Mouse (Mus musculus): ENCODE results near the gene Sult5a1.
A peak's percentile ranks its signal among the peaks of the same experiment; 100 is the strongest.
"Not testable (repeated sequence)": the region's sequence is repeated elsewhere in the genome, so short reads cannot be mapped to it uniquely, and the experiment has no call there.

The Sult5a1 gene

DNA sequence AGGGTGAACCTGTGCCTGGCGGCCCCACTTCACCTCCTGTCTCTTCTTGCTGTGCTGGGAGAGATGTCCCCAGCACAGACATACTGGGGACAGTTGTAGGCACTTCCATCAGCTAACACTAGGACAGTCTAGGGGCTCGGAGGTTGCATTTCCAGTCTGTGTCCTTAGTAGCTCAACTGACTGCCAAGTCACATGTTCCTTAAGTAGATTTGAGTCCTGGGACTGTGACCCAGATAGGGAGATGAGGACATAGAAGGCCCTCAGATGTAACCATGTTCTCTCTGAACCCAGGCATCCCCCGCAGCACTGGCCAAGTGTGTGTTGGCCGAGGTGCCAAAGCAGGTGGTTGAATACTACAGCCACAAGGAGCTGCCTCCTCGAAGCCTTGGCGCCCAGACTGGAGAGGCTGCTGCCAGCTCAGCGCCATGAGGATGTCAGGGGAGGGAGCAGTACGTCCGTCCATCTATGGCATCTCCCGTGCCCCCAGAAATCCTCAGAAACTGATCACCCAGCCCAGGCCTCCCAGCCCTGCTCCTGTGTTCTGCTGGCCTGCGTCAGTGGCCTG lies 23.9 kb downstream of the Sult5a1 start:
- no peak for DNase-seq

DNA sequence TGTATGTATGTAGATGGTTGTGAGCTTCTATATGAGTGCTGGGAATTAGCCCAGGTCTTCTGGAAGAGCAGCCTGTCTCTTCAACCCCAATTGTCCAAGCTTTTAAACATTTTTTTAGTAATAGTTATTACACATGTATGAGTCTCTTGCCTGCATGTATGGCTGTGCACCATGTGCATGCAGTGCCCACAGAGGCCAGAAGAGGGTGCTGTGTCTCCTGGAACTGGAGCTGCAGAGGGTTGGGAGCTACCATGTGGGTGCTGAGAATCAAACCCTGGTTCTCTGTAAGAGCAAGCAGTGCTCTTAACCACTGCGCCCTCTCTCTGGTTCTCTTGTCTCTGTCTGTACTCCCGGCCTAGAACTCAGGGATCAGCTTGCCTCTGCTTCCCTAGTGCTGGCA lies 25.2 kb downstream of the Sult5a1 start:
- DNase-seq = no peak

DNA sequence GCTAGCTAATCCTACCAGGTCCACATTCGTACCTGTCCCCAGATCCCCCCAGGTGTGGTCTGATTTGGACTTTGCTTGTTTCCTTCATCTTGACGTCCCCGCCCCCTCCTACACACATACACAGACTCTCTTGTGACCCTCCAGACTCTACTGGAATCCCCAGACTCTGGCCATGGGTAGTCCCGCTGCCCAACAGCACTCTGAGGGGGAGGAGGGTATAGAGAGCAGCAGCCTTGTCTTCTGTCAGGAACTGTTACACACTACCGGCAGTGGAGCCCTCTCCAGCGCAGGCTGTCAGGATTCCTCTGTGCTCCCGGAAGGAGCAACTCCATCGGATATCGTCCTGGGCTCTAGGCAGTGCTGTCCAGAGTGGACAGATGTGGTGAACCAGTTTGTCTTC lies 27.1 kb downstream of the Sult5a1 start:
- DNase-seq = no peak

DNA sequence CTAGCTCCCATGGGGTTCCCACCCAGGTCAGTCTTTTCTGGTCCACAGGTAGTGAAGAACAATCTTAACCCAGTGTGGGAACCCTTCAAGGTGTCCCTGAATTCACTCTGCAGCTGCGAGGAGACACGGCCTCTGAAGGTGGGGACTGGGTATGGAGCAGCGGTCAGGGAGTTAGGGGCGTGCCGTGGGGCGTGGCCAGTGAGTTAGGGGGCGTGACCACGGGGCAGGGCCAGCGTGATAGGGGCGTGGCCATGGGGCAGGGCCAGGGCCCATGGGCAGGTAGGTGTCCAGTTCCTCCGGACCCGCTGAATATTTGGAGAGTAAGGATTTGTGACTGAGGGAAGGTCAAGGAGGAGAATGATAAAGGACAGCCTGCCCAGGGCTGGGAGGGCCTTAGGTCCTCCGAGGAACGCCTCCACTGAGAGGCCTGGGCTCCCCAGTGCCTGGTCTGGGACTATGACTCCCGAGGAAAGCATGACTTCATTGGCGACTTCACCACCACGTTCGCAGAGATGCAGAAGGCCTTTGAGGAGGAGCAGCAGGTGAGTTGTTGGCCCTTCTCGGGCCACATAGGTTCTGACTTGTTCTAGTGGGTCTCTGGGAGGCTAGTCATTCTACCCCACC lies 31.8 kb downstream of the Sult5a1 start:
- peak; percentile 85 to 87 for DNase-seq

DNA sequence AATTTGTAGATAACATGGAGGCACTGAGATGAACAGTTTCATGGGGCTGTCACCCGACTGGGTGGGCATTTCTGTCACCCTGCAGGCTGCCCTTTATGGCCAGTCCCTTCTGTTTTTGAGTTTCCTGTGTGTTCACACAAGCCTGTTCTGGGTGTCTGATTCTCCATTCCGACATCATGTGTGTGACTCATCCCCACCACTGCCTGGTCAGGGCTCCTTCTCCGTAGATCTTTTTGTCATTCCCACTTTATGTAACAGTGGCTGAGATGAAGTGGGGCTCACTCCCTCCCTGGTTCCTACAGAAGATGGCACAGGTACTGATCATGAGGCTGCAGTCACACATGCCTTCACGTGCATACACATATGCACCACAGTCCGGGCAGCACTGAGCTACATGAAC lies 35.4 kb downstream of the Sult5a1 start:
- no peak for DNase-seq

DNA sequence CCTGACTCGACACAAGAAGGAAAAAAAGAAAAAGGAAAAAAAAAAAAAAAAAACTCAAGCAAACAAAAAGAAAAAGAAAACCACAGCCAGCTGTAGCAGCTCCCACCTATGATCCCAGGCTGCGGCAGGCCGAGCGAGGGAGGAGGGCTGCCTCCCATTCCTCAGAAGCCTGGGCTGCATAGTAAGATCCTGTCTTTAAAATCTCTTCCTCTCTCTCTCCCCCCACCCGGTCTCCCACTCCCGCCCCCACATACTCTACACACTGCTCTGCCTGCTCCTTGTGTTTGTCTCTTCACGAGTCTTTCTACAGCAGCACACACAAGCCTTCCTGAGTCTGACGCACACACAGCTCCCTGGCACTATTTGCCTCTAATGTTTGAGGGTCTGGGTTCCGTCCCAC lies 36.1 kb downstream of the Sult5a1 start:
- peak; percentile 66 to 72 for DNase-seq

DNA sequence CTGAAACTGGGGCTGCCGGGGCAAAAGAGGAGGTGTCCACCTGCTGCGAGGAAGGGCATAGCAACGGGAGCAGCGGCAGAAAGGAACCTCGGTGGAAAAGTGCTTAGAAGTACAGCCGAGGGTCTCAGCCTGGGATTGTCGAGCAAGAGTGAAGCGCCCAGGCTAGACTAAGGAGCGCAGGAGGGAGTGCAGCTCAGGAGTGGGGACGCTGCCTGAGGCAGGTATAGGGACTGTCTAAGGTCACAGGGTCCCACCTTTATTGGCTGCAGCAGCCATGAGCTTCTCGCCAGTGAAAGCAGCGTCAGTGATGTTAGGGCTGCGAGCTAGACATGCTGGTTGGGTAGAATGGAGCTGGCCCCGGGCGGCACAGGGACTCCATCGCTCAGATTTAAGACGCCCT lies 40.4 kb downstream of the Sult5a1 start:
- no peak for DNase-seq

DNA sequence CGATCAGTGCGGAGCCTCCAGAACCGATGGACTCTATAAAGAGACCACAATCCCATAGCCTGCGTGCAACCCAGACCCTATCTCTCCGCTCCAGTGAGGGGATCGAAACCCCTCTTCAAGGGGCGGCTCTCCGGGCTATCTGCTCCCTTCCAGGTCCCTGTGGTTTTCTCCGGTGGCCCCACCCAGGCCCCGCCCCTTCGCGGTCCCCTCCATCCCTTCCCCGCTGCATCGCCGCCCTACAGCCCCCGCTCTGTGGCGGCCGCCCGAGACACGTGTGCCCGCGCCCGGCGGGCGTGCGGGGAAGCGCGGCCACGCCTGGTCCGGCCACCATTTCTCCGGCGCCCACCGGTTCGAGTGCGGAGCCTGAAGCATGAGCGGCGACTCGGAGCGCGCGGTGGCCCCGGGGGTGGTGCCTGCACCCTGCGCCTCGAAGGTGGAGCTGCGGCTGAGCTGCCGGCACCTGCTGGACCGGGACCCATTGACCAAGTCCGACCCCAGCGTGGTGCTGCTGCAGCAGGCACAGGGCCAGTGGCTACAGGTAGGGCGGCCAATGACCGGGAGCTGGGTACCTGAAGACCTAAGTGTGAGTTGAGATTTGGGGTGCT lies 40.9 kb downstream of the Sult5a1 start, which contains the start of gene Cpne7:
Gene Cpne7, plus strand, starts transcription at position 248 of the 605 bp plus-strand sequence.
- peak; percentile 44 to 48 for DNase-seq

DNA sequence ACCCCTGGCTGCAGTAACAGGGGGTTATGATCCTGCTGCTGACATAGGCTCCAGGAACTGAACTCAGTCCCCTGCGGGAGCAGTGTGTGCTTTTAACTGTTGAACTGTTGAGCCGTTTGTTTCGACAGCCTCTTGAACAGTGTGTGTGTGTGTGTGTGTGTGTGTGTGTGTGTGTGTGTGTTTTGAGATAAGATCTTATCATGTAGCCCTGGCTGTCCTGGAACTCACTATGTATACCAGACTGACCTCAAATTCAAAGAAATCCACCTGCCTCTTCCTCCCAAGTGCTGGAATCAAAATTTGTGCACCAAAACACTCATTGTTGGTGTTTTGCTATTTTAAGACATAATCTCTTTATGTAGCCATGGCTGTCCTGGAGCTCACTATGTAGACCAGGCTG lies 43.5 kb downstream of the Sult5a1 start:
- no peak for DNase-seq

DNA sequence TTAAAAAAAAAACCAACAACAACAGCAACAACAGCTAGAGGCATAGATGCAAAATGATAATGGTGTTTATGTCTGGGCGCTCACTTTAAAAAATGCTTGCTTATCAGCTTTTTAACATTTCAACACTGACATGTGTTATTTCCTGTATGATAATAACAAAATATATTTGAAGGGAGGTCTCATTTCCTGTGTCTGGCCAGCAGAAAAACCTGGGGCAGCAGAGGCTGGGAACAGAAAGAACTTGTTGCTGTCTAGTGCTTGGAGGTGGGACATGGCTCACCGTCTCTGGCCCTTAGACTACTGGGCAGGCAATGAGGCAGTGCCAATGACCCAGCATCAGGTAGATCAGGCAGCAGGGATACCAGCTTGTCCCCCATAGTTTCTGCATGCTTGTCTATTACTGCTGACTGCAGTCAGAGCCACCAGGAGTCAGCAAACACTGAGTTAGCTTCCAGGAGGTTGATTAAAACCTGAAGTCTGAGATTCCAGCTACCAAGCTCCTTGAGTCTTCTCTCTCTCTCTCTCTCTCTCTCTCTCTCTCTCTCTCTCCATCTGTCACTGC lies 44.1 kb downstream of the Sult5a1 start:
- DNase-seq = peak in 1 of 2 experiments; percentile 42

DNA sequence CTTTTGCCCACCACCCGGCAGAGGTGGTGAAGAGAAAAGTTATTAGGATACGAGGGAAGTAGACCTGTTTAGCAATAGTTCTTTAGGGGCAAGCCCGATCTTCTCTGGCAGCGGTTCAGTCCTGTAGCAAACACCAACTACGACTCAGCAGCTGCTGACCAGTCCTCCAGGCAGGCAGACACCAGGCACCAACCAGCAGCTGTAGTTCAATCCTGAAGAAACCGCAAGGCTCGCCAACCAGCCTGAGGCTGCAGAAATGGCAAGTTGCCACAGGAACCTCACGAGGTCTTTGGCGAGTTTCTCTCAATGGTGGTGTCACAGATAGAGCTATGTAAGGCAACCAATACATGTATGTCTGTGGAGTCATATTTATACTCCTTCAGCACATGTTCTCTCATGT lies 45.2 kb downstream of the Sult5a1 start:
- no peak for DNase-seq

DNA sequence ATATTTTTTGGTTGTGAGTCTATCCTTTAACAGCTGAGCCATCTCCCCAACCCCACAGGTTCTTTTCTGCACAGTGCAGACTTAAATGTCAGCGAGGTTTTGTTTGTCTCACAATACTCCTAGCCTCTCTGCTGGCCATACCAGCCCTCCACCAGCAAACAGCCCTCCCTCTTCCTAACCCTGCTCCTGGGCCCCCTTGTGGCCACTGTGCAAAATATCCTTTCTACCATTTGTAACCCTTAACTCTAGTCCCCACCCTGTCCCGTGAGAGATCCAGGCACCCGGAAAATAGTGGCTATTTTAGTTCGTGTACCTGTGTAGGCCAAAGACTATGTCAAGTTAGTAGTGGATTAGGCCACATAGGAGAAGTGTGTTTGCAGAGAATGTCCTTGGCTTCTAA lies 47.5 kb downstream of the Sult5a1 start:
- peak; percentile 71 to 76 for DNase-seq

DNA sequence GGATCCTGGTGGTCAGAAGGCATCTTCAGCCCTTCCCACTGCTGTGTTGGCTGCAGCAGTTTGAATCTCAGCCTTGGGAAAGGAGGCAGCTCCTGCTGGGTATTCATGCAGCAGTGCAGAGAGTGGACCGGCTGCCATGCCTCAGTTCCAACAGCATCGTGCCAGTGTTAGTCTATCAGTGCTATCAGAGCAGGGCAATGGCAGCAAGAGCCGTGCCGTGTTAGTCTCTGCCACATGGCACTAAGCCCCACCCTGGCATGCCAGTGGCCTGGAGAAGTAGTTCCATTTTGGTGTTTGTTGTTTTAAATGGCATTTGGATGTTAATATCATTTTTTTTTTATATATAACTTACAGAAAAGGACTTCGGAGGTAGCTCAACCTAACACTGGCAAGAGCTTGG lies 49.2 kb downstream of the Sult5a1 start:
- DNase-seq = no peak

DNA sequence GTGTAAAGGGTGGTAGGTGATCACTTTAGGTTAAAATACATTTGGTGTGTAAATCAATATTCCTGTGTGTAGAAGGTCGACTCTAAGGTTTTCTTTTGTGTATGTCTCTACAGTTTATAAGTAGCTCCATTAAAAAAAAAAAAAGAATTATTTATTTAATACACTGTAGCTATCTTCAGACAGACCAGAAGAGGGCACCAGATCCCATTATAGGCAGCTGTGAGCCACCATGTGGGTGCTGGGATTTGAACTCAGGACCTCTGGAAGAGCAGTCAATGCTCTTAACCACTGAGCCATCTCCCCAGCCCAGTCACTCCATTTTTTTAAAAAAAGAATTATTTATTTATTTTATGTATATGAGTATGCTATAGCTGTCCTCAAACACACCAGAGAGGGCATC lies 50.1 kb downstream of the Sult5a1 start:
- DNase-seq = no peak

DNA sequence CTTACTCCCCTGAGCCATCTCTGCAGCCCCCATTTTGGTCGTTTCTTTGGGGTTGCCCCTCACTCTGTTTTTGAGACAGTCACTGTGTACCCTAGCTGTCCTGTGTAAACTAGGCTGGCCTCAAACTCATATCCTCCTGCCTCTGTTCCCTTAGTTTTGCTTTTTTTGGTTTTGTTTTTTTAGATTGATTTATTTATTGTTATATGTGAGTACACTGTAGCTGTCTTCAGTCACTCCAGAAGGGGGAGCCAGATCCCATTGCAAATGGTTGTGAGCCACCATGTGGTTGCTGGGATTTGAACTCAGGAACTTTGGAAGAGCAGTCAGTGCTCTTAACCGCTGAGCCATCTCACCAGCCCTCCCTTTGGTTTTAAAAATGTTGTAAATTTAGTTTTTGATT lies 51.6 kb downstream of the Sult5a1 start:
- peak in 1 of 2 experiments; percentile 56 for DNase-seq

DNA sequence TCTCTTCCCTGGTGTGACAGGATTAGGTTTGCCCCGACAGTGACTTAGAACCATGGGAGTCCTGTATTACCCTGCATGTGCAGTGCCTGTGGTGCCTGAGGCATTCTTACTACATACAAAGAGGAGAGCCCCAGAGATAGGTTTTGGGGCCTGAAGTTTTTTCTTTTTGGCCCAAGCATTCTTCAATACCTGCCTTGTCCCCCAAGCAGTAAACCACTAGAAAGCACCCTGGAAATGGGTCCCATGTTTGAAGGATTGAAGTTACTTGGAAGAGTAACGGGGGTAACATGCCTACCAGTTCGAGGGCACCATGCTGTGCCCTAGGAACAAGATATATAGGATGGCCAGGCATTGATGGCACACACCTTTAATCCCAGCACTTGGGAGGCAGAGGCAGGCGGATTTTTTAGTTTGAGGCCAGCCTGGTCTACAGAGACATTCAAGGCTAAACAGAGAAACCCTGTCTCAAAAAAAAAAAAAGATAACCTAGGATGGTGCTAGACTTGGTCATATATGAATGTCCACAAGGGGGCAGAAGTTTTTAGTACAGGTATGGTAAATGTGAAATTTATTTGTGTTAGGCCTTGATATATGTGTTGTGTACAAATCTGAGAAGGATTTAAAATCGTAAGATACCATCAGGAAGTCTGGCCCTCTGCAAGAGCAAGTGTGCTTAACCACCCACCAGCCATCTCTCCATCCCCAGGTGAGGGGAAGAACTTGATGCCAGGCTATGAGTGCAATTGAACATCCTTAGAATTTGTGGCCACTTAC lies 52.4 kb downstream of the Sult5a1 start:
- no peak for DNase-seq

DNA sequence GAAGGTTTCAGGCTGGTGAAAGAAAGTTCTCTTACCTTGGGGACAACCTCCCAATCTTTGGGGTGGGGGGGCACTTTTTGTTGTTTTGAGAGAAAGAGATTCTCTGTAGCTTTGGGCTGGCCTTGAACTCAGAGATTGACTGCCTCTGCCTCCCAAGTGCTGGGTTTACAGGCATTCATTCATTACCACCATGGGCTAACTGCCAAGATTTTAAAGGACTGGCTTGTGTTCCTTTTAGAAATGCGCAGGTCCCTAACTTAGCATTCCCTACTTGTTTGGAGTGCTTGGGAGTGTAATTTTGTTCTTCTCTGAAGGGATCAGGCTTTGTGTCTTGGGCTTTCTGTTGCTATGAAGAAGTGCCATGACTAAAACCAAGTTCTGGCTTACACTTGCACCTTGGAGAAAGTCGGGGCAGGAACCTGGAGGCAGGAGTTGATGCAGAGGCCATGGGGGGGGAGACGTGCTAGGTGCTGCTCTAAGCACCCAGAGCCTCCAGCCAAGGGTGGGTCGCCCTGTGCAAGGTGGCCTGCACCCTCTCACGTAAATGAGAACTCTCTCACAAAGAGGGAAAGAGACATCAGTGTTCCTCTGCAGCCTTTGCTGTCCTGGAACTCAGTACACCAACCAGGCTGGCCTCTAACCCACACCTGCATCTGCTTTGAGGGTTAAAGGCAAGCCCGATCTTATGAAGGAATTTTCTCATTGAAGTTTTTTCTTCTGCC lies 53.9 kb downstream of the Sult5a1 start:
- no peak for DNase-seq

DNA sequence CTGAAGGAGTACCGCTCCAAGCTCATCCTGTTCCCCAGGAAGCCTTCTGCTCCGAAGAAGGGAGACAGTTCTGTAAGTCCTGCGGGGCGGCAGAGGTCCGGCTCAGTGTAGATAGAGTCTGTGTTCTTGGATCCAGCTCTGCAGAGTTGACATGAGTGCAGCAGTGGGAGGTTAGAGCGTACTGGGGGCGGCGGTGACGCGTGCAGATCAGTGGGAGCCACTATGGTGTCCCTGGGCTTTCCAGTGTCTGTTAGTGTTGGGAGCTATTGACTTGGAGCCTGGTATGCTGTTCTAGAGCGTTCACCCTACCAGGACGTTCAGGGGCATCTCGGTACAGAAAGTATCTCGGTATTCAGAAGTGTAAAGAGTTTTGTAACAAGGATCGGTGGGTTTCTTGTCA lies 54.8 kb downstream of the Sult5a1 start:
- DNase-seq = no peak

DNA sequence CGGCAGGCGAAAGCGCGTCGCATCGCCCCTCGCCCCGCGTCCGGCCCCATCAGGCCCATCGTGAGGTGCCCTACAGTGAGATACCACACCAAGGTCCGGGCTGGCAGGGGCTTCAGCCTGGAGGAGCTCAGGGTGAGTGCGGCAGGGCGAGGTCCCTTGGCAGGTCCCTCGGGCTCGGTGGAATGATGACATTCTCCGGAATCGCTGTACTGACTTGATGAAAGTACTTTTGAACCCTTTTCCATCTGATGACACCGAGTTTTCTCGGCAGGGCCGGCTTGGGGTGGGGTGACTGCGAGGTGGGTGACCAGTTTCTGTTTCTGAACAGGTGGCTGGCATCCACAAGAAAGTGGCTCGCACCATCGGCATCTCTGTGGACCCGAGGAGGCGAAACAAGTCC lies 55.3 kb downstream of the Sult5a1 start:
- not testable (repeated sequence) for DNase-seq

DNA sequence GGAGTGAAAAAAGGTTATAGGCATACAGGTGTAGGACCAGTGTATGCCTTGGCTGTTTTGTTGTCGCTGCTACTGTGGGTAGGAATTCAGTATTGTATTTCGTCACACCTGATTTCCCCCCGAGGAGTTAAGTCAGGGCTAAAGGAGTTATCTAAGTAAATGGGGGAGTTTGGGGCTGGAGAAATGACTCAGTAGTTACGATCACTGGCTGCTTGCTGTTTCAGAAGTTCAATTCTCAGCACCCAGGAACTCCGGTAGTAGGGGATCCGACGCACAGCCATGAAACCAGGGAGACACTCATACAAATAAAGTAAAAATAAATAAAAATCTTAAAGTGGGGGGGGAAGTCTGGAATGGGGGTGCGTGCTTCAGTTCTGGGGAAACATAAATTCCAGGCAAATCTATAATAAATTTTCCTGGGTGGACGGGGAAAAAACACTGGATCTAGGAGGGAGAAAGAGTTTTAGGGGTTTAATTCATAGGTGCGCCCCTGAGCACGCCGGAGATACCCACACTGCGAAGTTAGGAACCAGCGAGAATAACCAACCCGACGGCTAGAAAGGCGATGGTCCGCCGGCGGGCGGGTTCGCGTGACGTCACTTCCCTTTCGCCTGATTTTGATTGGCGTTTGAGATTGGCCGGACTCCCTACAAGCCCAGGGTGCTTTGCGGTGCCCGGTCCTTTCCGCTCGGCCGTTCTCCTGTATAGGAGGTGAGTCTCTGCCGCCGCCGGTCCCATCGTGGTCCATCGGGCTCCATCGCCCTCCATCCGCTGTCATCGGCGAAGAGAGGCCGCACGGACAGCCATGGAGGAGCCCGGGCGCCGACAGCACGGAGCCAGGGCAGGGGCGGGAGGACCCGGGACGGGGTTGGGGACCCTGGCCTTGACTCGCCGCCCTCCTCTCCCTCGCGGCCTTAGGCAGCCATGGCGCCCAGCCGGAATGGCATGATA lies 56.1 kb downstream of the Sult5a1 start, which contains the start of gene Rpl13:
Gene Rpl13, plus strand, starts transcription at position 616 of the 951 bp plus-strand sequence.
- peak; percentile 98 to 99 for DNase-seq

DNA sequence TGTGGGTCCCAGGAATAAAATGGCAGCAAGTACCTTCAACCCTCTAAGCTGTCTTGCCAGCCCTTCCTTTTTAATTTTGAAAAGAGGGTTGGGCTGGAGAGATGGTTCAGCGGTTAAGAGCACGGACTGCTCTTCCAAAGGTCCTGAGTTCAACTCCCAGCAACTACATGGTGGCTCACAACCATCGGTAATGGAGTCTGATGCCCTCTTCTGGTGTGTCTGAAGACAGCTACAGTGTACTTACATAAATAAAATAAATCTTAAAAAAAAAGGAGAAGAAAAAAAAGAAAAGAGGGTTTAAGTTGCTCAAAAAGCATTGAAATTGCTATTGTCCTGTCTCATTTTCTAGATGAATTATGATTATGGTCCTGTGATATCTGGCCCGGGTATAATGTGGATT lies 56.9 kb downstream of the Sult5a1 start:
- no peak for DNase-seq
